Mouse (Mus musculus): Measurements from ENCODE around the gene Cep128.

DNA sequence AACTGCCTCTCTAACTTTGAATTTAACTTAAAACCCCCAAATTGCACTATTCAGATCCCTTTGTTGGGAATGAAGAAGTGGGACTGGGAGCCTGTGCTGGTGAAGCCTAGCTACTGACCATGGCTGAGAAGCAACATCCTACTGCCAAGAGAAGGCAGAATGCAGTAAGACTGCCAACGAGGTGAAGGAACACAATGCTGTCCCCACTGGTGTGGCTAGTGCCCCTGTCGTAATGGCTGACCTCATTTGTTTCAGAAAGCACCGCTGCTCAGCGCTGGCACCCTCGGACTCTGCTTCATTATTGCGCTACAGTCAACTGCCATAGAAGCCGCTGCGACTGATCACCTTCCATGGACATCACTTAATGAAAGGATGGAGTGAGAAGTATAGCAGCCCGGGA, 298.2 kb downstream of the Cep128 start:
- TF ChIP-seq CTCF (IDR thresholded peaks at IDR 0.05; ENCODE audit: control insufficient read depth, insufficient read depth, insufficient replicate concordance, low read depth, low read length), result no peak
- no peak for TF ChIP-seq POLR2A (IDR thresholded peaks at IDR 0.05; ENCODE audit: control insufficient read depth, low read depth, low read length)
